Mouse (Mus musculus): ENCODE measurements around the gene Abcb10. TPM values are rescaled to one million over a fixed set of nuclear protein-coding genes. Genes with fewer than 3 reads are reported as not detected.
"Not testable (repeated sequence)": the region's sequence is repeated elsewhere in the genome, so short reads cannot be mapped to it uniquely, and the experiment has no call there.

Gene Abcb10
- total RNA-seq, 2 experiments from 2014 or later = 471 to 483 TPM

DNA sequence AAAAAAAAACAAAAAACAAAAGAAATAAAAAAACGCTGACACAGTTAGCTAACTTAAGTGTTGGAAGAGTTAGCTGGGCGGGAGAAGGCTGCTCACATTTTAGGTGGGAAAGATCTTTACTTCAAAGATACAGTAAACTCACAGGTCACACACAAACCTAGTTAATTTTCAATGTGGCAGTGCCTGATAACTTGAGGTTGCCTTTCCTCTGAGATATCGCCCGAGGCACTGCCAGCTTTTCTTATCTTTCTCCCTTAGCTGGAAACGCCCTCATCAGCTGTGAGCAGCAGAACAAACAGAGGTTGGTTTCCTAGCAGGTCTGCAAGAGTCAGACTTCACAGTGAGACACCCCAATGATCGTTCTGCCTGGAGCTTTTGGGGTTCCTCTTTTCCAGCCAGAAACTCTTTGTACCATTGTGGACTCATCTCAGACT lies 5.7 kb upstream of the Abcb10 start:
- peak; percentile 83 for ATAC-seq (replicated peaks; ENCODE audit: low FRiP score, poor library complexity, severe bottlenecking)

DNA sequence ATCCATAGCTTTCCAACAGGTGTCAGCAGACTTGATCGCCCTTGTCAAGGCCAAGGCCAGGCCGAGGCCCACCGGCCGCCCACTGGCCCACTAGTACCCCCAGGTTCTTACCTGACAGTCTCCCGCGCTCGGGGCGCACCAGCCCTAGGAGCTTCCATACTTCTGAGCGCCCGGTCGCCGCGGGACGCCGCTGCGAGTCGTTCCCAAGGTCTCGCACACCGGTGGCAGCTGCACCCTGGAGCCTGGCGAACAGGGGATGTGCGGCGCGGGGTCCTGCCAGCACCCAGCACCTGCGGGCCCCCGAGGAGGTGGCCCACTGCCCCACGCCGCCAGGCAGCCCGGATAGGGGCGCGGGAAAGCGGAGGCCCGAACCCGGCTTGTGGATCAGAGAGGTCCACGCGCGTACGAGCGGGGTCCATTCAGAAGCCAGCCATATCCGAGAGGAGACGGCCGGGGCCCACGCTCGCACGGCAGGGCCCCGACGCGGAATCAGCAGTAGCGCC lies 580 bp downstream of the Abcb10 start:
- ATAC-seq (replicated peaks; ENCODE audit: low FRiP score, poor library complexity, severe bottlenecking) = no peak

DNA sequence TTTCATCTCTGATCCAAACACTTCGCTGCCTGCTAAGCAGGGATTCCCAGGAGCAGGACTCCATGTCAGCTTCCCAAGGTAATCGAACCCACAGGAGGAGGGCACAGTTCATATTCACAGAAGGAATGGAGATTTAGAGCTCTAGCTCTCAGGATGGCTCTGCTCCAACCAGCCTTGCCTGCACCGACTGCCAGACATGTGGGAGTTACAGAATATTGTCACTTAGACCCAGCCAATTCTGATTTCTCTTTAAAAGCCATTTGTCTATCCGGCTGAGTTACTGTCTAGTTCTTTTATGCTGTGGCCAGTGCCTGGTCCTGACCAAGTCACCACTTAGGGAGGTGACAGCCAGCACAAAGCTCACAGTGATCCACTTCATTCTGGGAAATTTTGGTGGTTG lies 1.2 kb downstream of the Abcb10 start:
- no peak for ATAC-seq (replicated peaks; ENCODE audit: low FRiP score, poor library complexity, severe bottlenecking)

DNA sequence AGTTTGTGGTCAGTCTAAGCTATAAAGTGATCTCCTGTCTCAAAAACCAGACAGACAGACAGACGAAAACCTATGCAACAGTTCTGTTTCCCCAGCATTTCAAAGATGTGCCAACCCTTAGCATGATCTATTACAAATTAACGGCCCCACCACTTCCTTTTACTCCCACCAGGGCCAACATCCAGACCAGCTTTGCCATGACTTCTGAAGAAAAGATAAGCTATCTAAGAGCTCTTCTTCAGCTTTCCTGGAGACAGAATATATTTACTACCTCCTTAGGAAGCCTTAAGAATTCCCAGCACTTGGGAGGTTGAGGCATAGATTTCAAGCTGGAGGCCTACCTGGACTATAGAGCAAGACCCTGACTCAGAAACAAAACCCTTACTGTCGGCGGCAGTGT lies 2.7 kb downstream of the Abcb10 start:
- no peak for ATAC-seq (replicated peaks; ENCODE audit: low FRiP score, poor library complexity, severe bottlenecking)

DNA sequence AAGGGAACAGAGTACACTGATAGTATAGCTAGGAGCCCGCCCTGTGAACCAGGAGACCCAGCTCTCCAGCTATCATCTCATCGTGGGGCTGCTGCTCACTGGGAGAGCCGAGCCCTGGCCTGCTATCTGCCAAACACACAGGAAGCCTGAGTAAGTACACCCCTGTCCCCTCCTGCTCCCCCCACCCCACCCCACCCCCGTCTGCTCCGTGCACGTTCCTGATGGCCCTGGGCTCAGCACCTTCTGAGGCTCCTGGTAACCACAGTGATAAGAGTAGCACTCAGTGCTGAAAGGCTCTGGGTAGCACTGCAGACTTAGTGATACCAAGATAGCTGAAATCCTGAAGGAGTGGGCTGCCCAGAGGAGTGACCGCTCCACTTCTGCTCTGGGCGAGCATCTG lies 4.0 kb downstream of the Abcb10 start:
- ATAC-seq (replicated peaks; ENCODE audit: low FRiP score, poor library complexity, severe bottlenecking) = peak; percentile 67

DNA sequence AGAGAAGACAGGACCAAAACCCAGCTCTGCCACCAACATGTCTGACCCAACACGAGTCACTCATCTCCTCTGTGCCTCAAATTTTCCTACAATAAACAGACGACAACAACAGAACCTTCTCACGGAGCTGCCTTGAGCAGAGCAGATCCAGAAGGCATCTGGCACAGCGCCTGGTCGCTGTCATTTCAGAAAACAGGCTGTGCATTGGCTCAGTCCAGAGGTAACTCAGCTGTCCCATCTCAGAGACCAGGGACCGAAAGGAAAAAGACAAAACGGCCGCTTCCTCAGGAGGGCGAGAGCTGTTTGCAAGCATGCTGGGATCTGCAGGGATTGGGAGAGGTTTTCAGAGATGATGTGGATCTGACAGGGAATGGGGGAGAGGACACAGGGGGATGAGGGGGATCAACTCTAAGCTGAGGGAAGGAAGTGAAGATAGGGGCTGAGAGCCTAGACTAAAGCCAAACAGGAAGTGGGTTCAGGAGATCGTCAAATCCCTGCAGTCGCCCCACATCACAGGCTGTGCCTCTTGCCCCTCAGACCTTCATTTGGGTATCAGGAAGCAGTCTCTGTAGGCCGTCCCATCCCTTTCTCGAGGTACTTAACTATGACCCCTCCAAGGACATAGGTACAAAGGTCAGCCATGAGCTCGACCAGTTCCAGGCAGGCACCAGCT lies 4.6 kb downstream of the Abcb10 start:
- no peak for ATAC-seq (replicated peaks; ENCODE audit: low FRiP score, poor library complexity, severe bottlenecking)

DNA sequence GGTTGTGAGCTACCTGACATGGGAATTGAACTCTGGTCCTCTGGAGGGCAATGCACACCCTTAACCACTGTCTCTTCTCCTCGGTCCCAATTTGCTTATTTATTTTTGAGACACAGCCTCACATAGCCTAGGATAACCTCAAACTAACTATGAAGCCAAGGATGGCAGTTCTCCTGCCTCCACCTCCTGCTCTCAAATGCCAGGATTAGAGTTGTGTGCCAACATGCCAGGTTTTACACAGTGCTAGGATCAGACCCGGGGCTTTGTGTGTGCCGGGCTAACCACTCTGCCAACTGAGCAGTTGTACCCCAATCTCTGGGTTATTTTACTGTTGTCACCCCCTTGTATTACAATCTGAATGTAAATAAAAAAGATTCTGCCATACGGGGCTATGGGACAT lies 5.4 kb downstream of the Abcb10 start:
- no peak for ATAC-seq (replicated peaks; ENCODE audit: low FRiP score, poor library complexity, severe bottlenecking)

DNA sequence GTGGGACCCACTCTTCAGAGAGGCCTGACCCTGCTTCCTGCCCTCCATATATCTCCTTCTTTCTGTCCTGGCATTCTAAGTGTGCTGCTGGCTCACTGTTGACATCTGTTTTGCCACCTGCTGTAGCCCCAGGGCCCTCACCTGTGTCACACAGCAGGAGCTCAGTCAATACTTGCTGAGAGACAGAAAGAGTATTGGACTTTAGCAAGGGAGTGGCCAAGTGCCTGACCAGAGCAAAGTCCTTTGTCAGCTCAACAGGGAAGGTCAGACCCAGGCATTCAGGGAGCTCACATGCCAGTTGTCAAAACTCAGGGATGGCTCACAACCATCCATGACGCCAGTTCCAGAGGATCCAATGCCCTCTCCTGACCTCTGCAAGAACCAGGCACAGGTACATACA lies 9.4 kb downstream of the Abcb10 start:
- no peak for ATAC-seq (replicated peaks; ENCODE audit: low FRiP score, poor library complexity, severe bottlenecking)

DNA sequence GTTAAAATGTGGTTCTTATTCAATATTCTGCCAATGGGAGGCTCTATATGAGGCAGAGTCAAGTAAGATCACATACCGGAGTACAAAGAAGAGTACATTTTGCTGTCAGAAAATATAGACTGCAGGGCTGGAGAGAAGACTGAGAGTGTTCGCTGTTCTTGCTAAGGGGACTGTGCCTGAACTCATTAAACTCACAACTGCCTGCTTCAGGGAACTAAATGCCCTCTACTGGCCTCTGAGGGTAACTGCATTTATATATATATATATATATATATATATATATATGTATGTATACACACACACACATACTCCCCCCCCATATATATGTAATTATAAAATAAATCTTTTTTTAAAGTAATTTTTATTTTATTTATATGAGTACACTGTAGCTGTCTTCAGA lies 16.0 kb downstream of the Abcb10 start:
- ATAC-seq (replicated peaks; ENCODE audit: low FRiP score, poor library complexity, severe bottlenecking) = no peak

DNA sequence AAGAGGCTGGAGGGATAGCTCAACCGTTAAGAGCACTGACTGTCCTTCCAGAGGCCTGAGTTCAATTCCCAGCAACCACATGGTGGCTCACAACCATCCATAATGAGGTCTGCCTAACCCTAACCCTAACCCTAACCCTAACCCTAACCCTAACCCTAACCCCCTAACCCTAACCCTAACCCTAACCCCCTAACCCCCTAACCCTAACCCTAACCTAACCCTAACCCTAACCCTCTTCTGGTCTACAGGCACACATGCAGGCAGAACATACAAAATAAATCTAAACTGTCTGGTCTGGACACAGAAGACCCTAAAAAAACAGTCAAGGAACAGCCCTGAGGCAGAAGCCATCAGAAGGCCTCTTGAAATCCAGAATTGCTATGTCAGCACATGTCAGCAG lies 21.6 kb downstream of the Abcb10 start:
- no peak for ATAC-seq (replicated peaks; ENCODE audit: low FRiP score, poor library complexity, severe bottlenecking)

DNA sequence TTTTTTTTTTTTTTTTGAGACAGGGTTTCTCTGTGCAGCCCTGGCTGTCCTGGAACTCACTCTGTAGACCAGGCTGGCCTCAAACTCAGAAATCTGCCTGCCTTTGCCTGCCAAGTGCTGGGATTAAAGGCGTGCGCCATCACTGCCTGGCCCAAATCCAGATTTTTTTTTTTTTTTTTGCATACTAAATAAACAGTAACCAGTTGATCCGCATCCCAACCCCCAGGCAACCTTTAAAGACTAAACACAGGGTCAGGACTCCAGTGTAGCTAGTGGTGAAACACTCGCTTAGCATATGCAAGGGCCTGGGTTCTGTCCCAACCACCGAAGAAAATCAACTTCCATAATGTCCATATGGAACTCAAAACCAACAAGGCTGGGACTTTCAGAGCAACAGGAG lies 22.4 kb downstream of the Abcb10 start:
- ATAC-seq (replicated peaks; ENCODE audit: low FRiP score, poor library complexity, severe bottlenecking) = not testable (repeated sequence)

DNA sequence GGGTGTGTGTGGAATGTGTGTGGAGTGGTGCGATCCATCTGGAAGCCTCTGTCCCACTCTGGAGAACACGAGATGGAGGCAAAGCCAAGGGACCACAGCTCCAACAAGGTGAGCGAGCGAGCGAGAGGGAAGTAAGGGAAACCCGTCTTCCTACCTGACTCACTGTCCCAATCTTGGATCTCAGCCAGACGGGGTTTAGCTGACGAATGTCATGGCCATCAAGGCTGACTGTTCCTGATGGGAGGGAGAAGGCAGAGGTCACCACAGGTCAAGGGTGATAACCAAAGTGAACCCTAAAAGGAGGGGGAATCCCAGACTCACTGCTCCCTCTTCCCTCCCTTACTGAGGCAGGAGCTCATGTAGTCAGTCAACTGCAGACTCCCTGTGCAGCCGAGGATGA lies 22.9 kb downstream of the Abcb10 start:
- ATAC-seq (replicated peaks; ENCODE audit: low FRiP score, poor library complexity, severe bottlenecking) = no peak; the same call in 1 of the 2 replicates

DNA sequence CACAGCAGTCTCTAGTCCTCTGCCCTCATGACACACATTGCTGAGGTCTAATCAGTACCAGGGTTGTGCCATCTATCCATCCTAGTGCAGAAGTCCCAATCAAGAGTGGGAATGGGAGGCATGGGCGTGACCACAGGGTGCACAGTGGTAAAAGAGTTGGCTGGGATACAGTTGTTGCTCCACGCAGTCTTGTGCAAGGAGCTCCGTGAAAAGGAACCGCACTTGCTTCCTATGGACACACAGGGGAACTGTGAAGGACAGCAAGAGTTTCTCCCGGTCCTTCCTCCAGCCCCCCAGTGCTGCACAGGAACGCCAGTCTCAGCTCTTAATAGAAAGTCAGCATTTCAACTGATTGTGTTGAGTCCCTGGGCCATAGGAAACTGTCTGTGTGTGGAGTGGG lies 23.4 kb downstream of the Abcb10 start:
- no peak for ATAC-seq (replicated peaks; ENCODE audit: low FRiP score, poor library complexity, severe bottlenecking)

DNA sequence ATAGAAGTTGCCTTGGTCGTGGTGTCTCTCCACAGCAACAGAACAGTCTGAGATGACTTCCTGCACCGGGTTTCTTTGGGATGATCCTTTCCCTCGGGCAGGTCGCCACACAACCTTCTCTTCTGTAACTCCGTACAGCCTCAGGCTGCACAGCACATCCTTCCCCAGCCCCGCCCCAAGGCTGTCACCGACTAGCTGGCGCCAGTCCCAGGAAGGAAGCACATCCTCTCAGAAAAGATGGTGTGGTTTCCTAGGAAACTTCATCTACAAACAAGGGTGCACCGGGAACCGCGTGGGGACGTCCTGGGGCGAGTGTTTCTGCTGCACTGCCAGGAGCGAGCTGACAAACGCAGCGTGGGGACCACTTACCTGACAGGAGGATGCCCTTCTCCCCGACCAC lies 24.8 kb downstream of the Abcb10 start:
- no peak for ATAC-seq (replicated peaks; ENCODE audit: low FRiP score, poor library complexity, severe bottlenecking)

DNA sequence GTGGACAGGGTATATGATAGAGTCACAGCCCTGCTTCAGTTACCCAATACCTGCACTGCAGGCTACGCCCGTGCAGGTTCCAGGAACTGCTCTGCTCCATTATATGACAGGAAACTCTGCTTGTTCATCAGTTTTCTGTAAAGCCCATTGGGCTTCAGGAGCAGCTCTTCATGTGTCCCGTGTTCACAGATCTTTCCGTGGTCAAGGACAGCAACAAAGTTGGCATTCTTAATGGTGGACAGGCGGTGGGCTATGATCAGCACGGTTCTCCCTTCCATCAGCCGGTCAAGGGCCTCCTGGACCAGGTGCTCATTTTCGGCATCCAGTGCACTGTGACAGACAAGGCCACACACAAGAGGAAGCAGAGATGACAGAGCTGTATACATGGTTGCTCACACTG lies 28.7 kb downstream of the Abcb10 start:
- ATAC-seq (replicated peaks; ENCODE audit: low FRiP score, poor library complexity, severe bottlenecking) = no peak

DNA sequence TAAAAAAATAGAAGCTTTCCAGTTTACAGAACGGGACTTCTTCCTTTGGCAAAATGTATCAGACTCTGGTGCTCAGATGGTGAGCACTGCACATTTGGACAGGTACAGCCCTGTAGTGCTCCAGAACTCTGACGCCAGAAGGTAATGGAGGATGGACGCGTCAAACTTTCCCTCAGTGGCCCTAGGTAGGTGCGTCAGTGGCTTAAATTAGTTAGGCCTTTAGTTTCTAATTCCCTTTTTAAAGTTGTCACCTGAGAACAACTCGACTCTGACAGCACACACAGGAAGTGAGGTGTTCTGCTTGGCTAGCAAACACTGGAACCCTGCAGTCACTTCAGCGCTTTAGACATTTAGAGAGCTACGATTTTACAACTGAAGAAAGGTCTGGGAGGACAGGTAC lies 29.2 kb downstream of the Abcb10 start:
- ATAC-seq (replicated peaks; ENCODE audit: low FRiP score, poor library complexity, severe bottlenecking) = no peak

DNA sequence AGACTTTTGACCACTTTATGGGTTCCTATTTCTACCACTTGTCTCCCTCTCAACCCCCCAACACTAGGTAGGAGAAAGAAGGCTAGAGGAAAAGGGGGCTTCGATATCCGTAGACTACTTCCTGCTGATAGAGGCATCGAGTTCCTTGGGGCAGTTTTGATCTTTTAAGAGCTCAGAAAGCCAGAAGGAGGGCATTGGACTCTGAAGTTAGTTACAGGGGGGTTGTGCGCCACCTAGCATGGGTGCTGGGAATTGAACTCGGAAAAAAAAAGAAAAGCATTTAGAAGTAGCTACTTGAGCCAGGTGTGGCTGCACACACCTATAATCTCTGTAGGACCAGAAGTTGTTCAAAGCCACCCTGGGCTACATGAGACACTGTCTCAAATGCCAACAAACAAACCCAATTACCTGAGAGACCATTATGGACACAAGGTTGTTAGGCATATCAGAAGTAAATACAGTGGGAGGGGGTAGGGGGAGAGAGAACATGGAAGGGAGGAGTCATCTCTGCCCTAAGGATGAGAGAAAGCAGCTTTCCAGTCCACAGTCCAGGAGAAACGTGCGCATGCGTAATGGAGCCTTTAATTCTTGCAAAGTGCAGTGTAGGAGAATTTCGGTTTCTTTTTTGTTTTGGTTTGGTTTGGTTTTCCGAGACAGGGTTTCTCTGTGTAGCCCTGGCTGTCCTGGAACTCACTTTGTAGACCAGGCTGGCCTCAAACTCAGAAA lies 32.7 kb downstream of the Abcb10 start:
- peak; percentile 59 for ATAC-seq (replicated peaks; ENCODE audit: low FRiP score, poor library complexity, severe bottlenecking)

DNA sequence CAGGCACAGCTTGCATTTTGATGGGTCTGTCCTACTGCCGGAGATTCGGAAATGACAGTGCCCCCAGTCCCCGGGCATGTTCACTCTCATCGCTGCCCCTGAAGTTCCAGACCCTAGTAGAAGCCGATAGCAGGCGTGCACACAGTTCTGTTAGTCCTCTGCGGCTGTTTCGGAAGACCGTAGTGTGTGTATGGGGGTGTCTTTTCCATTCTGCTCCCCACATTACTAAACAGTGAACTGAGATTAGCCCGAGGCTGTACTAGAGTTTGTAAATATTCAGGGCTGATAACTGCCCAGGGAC lies 33.3 kb downstream of the Abcb10 start:
- peak; percentile 44 for ATAC-seq (replicated peaks; ENCODE audit: low FRiP score, poor library complexity, severe bottlenecking)

DNA sequence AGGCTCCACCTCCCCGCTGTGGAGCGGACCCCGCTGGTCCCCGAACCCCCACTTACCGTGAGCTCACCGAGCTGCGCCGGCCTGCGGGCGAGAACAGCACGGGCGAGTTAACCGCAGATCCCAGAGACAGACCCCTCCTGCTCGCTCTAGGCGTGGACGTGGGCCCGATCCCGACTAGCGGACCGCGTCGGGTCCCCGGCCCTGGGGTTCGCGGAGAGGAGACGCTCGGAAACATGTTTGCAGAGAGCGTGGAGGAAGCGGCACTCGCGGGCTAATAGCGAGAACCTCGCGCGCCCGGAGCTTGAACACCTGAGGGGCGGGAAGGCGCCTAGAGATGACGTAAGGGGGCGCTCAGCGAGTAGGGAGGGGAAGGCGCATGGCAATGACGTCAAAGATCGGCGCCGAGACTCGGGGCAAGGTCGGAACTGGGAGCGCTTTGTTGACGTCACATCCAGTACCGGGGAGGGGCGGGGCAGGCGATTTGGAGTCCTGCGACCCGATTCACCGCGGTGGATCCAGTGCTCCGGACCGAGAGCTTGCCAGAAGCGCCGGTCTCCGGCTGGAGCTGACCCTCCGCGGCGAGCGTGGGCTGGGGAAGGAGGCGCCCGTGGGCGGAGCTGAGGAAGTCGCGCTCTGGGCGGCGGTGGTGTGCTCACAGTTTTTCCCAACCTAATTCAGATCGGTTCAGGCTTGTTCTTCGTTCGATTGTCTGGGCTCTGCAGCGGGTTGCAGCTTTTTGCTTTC lies 33.8 kb downstream of the Abcb10 start, which contains the start of gene Nup133:
Nup133 (minus strand) TSS at position 324 of the 744 bp plus-strand sequence.
- ATAC-seq (replicated peaks; ENCODE audit: low FRiP score, poor library complexity, severe bottlenecking) = peak; percentile 73

DNA sequence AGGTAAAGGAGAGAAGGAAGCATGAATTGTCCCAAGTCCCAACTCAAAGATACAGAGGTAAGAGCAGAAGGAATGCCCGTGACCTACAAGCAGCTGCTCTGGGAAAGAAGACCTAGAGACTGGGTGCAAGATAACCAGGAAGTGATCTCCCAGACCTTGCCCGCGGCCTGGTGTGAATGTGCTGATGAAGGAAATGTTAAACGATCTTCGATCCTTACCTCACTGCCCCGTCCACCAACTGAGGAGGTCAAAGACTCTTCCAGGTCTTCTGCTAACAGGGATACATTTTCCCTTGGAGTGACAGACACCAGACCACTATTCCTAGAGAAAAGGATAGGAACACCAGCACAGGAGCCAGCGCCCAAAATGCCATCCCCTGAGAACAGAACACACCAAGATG lies 53.9 kb downstream of the Abcb10 start:
- ATAC-seq (replicated peaks; ENCODE audit: low FRiP score, poor library complexity, severe bottlenecking) = no peak

DNA sequence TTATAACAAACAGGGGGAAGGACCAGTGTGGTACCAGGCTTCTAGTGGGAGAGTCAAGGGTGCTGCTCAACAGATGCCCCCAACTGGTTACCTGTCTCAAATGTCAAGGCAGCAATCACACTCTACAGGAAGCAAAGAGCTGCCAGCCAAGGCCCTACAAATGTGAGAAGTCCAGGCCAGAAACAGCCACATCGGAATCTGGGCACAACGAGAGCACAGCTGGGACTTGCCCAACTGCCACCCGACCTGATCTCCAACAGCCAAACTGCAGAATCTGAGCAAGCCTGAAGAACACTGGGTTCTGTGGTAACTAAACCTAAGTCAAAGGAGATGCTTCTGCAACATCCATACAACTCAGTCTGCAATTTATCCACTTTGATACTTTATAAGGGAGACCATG lies 57.3 kb downstream of the Abcb10 start:
- ATAC-seq (replicated peaks; ENCODE audit: low FRiP score, poor library complexity, severe bottlenecking) = no peak
